Mouse (Mus musculus) heart, embryonic 13.5 days (tissue): ENCODE measurements at regions not wholly inside any gene's neighbourhood (a gene's known extent, or its start where the extent isn't known, plus 50 kb on each side); places are given as distances from the start of the nearest gene placed in this dataset.

Experiments used
- ATAC-seq: fragments of 200-750 bp; cut with Nextera tagmentation; 2 replicates; pipeline ENCODE4 v1.8.0; 2017; ENCODE audit warnings: moderate TSS enrichment; ENCODE audit not compliant: insufficient number of reproducible peaks, low FRiP score, low TSS enrichment; ENCODE audit errors: extremely low read depth
- H3K27ac ChIP-seq: fragments of 300-500 bp; sonication (generic); replicated peaks from 2 replicates; pipeline ENCODE4 v1.5.1; 2015; ENCODE audit warnings: moderate library complexity, mild to moderate bottlenecking, inconsistent platforms
- H3K27me3 ChIP-seq: fragments of 300-500 bp; sonication (generic); replicated peaks from 2 replicates; pipeline ENCODE4 v1.6.1; 2015; ENCODE audit warnings: mild to moderate bottlenecking, inconsistent platforms
- H3K36me3 ChIP-seq: fragments of 300-500 bp; sonication (generic); 2 replicates; pipeline ENCODE4 v1.6.1; 2015; ENCODE audit warnings: mild to moderate bottlenecking, inconsistent platforms
- H3K4me1 ChIP-seq: fragments of 300-500 bp; sonication (generic); 2 replicates; pipeline ENCODE4 v1.6.1; 2015; ENCODE audit warnings: inconsistent platforms
- H3K4me2 ChIP-seq: fragments of 300-500 bp; sonication (generic); 2 replicates; pipeline ENCODE4 v1.6.1; 2015; ENCODE audit warnings: inconsistent platforms, mild to moderate bottlenecking, moderate library complexity
- H3K4me3 ChIP-seq: fragments of 300-500 bp; sonication (generic); 2 replicates; pipeline ENCODE4 v1.5.1; 2015; ENCODE audit warnings: moderate library complexity, mild to moderate bottlenecking, inconsistent platforms
- H3K9ac ChIP-seq: fragments of 300-500 bp; sonication (generic); 2 replicates; pipeline ENCODE4 v1.6.1; 2015; ENCODE audit warnings: inconsistent platforms, mild to moderate bottlenecking, moderate library complexity
- H3K9me3 ChIP-seq: fragments of 300-500 bp; sonication (generic); 2 replicates; pipeline ENCODE4 v1.6.1; 2016; ENCODE audit warnings: inconsistent platforms
- WGBS: fragments of 180-500 bp; shearing (Covaris S2); methylation state at CpG from one replicate; pipeline ENCODE4 v1.1.7; 2015; ENCODE audit warnings: mixed read lengths; 5-methylcytosine and 5-hydroxymethylcytosine counted together

GRCm38 (mm10) chr1:35435721-35436120, 585.9 kb downstream of the Plekhb2 start:
- WGBS = 76% methylated on average over 3 of the region's 3 CpGs
- H3K27ac ChIP-seq = no peak overlapping the region
- no peak for ATAC-seq
- H3K36me3 ChIP-seq = no peaks in the 10 kb centered on the region
- H3K9ac ChIP-seq = no peak overlapping the region
- H3K27me3 ChIP-seq = no peaks in the 10 kb centered on the region
- no peaks in the 10 kb centered on the region for H3K4me1 ChIP-seq
- H3K9me3 ChIP-seq = peaks cover 6% of the 10 kb centered on the region
- H3K4me2 ChIP-seq = no peak overlapping the region
- H3K4me3 ChIP-seq = no peak overlapping the region

- Histone ChIP-seq H3K27ac (no peak overlapping the region), H3K9ac (no peak overlapping the region), H3K9me3 (no peaks in the 10 kb centered on the region), H3K4me2 (no peak overlapping the region), H3K4me3 (no peak overlapping the region), H3K27me3 (no peaks in the 10 kb centered on the region), H3K36me3 (no peaks in the 10 kb centered on the region), H3K4me1 (no peaks in the 10 kb centered on the region)
- no peak for ATAC-seq
Observed at GRCm38 (mm10) chr1:35447345-35447744, 597.6 kb downstream of the Plekhb2 start.

- Histone ChIP-seq H3K9ac (no peak overlapping the region), H3K36me3 (no peaks in the 10 kb centered on the region), H3K27me3 (no peaks in the 10 kb centered on the region), H3K4me3 (no peak overlapping the region), H3K27ac (no peak overlapping the region), H3K4me1 (no peaks in the 10 kb centered on the region), H3K4me2 (no peak overlapping the region), H3K9me3 (no peaks in the 10 kb centered on the region)
- WGBS = 79% methylated on average over 19 of the region's 19 CpGs
- no peak for ATAC-seq
Observed at GRCm38 (mm10) chr1:35452441-35453107, 602.8 kb downstream of the Plekhb2 start.

- Histone ChIP-seq H3K4me2 (no peak overlapping the region), H3K27me3 (no peaks in the 10 kb centered on the region), H3K4me3 (no peak overlapping the region), H3K36me3 (no peaks in the 10 kb centered on the region), H3K4me1 (no peaks in the 10 kb centered on the region), H3K9me3 (no peaks in the 10 kb centered on the region), H3K9ac (no peak overlapping the region), H3K27ac (no peak overlapping the region)
- WGBS = 75% methylated on average over 9 of the region's 9 CpGs
- no peak for ATAC-seq
Observed at GRCm38 (mm10) chr1:35457591-35457990, 607.8 kb downstream of the Plekhb2 start.

GRCm38 (mm10) chr1:35465081-35465480, 603.1 kb upstream of the Hs6st1 start:
- H3K4me2 ChIP-seq = no peak overlapping the region
- H3K9me3 ChIP-seq = no peaks in the 10 kb centered on the region
- no peak overlapping the region for H3K4me3 ChIP-seq
- H3K9ac ChIP-seq = no peak overlapping the region
- H3K27me3 ChIP-seq = no peaks in the 10 kb centered on the region
- WGBS = 42% methylated on average over 3 of the region's 3 CpGs
- no peaks in the 10 kb centered on the region for H3K36me3 ChIP-seq
- H3K4me1 ChIP-seq = no peaks in the 10 kb centered on the region
- H3K27ac ChIP-seq = no peak overlapping the region
- ATAC-seq = no peak

GRCm38 (mm10) chr1:35469185-35469753, 598.9 kb upstream of the Hs6st1 start:
- no peak overlapping the region for H3K4me3 ChIP-seq
- peaks cover 10% of the 10 kb centered on the region for H3K9me3 ChIP-seq
- no peaks in the 10 kb centered on the region for H3K4me1 ChIP-seq
- ATAC-seq = no peak
- no peak overlapping the region for H3K4me2 ChIP-seq
- no peaks in the 10 kb centered on the region for H3K36me3 ChIP-seq
- H3K27ac ChIP-seq = no peak overlapping the region
- no peaks in the 10 kb centered on the region for H3K27me3 ChIP-seq
- H3K9ac ChIP-seq = no peak overlapping the region
- WGBS = 68% methylated on average over 4 of the region's 4 CpGs

- WGBS = 94% methylated on average over 1 of the region's 1 CpGs
- H3K27me3 ChIP-seq = no peaks in the 10 kb centered on the region
- ATAC-seq = no peak
Observed at GRCm38 (mm10) chr1:35478262-35478661, 589.9 kb upstream of the Hs6st1 start.

GRCm38 (mm10) chr1:35495963-35496362, 572.2 kb upstream of the Hs6st1 start:
- H3K9me3 ChIP-seq = no peaks in the 10 kb centered on the region
- no peak overlapping the region for H3K27ac ChIP-seq
- no peak for ATAC-seq
- WGBS = 74% methylated on average over 5 of the region's 5 CpGs
- no peaks in the 10 kb centered on the region for H3K36me3 ChIP-seq
- H3K4me1 ChIP-seq = no peaks in the 10 kb centered on the region
- no peak overlapping the region for H3K4me3 ChIP-seq
- H3K27me3 ChIP-seq = no peaks in the 10 kb centered on the region
- H3K9ac ChIP-seq = no peak overlapping the region
- no peak overlapping the region for H3K4me2 ChIP-seq

More at GRCm38 (mm10) chr1:35478262-35478661, 589.9 kb upstream of the Hs6st1 start:
- Histone ChIP-seq H3K4me2 (no peak overlapping the region), H3K9ac (no peak overlapping the region), H3K4me3 (no peak overlapping the region), H3K4me1 (no peaks in the 10 kb centered on the region), H3K36me3 (no peaks in the 10 kb centered on the region), H3K9me3 (peaks cover 14% of the 10 kb centered on the region), H3K27ac (no peak overlapping the region)

- Histone ChIP-seq H3K36me3 (no peaks in the 10 kb centered on the region), H3K4me1 (no peaks in the 10 kb centered on the region), H3K27me3 (no peaks in the 10 kb centered on the region), H3K9ac (no peak overlapping the region), H3K9me3 (no peaks in the 10 kb centered on the region), H3K4me2 (no peak overlapping the region), H3K4me3 (no peak overlapping the region), H3K27ac (no peak overlapping the region)
- ATAC-seq = no peak
- 75% methylated on average over 5 of the region's 5 CpGs for WGBS
Observed at GRCm38 (mm10) chr1:35522951-35523350, 545.2 kb upstream of the Hs6st1 start.

- H3K27ac ChIP-seq = no peak overlapping the region
- no peaks in the 10 kb centered on the region for H3K4me1 ChIP-seq
- H3K9ac ChIP-seq = no peak overlapping the region
- no peak overlapping the region for H3K4me2 ChIP-seq
- no peak for ATAC-seq
- no peaks in the 10 kb centered on the region for H3K27me3 ChIP-seq
- H3K4me3 ChIP-seq = no peak overlapping the region
- WGBS = 49% methylated on average over 2 of the region's 2 CpGs
- H3K36me3 ChIP-seq = no peaks in the 10 kb centered on the region
- H3K9me3 ChIP-seq = no peaks in the 10 kb centered on the region
Observed at GRCm38 (mm10) chr1:35523790-35524362, 544.3 kb upstream of the Hs6st1 start.

GRCm38 (mm10) chr1:35524788-35525187, 543.4 kb upstream of the Hs6st1 start:
- no peak for ATAC-seq

More at GRCm38 (mm10) chr1:35524788-35525187, 543.4 kb upstream of the Hs6st1 start:
- Histone ChIP-seq H3K27ac (no peak overlapping the region), H3K4me1 (no peaks in the 10 kb centered on the region), H3K36me3 (no peaks in the 10 kb centered on the region), H3K9ac (no peak overlapping the region), H3K9me3 (no peaks in the 10 kb centered on the region), H3K4me2 (no peak overlapping the region), H3K4me3 (no peak overlapping the region), H3K27me3 (no peaks in the 10 kb centered on the region)
- whole genome bisulfite sequencing = 64% methylated on average over 5 of the region's 5 CpGs
